ENCODE assay signal across 13 mouse cellular contexts in genomic region chr19:22695423-22695822, GRCm38 (mm10).
"Had no signal": no experiment of that assay in that cellular context is flagged by ENCODE, and none has a peak within 500 bp of the region (broad histone marks: within the 10 kb centered on the region; RNA-seq: fewer than 3 reads in every experiment).

No protein-coding gene starts in this region.

- H3K4me1 ChIP-seq: neural tube, embryonic 13.5 days had no signal

- H3K4me2 ChIP-seq: limb, embryonic 13.5 days; midbrain, embryonic 12.5 days; neural tube, embryonic 13.5 days had no signal

- H3K36me3 ChIP-seq: limb, embryonic 13.5 days; midbrain, embryonic 12.5 days; neural tube, embryonic 13.5 days had no signal

- H3K27ac ChIP-seq: limb, embryonic 13.5 days; liver, embryonic 14.5 days; midbrain, embryonic 12.5 days; neural tube, embryonic 13.5 days; stomach, postnatal 0 days had no signal

- ATAC-seq: midbrain, embryonic 16.5 days had no signal

- H3K9ac ChIP-seq: limb, embryonic 13.5 days; liver, embryonic 14.5 days; midbrain, embryonic 12.5 days; neural tube, embryonic 13.5 days had no signal

- H3K9me3 ChIP-seq: limb, embryonic 13.5 days; midbrain, embryonic 12.5 days; neural tube, embryonic 13.5 days had no signal

- DNase-seq: kidney, adult 11 months; kidney, adult 9 months; kidney, postnatal 36 days; layer of hippocampus, adult 9-11 months; layer of hippocampus, postnatal 36 days; lung, adult 18-20 months; thymus, postnatal 36 days had no signal

- H3K27me3 ChIP-seq: limb, embryonic 13.5 days; midbrain, embryonic 12.5 days; neural tube, embryonic 13.5 days had no signal

- H3K4me3 ChIP-seq: limb, embryonic 13.5 days; midbrain, embryonic 12.5 days; neural tube, embryonic 13.5 days had no signal
